Mouse (Mus musculus): ENCODE measurements around the gene Dnajc30.
"Not testable (repeated sequence)": the region's sequence is repeated elsewhere in the genome, so short reads cannot be mapped to it uniquely, and the experiment has no call there.

GRCm38 (mm10) chr5:135049268-135049667 lies 14.7 kb upstream of the Dnajc30 start:
- not testable (repeated sequence) for TF ChIP-seq CTCF (conservative IDR thresholded peaks at IDR 0.05; ENCODE audit: insufficient read depth, insufficient read length, low read depth, low read length); POLR2A (IDR thresholded peaks at IDR 0.05; ENCODE audit: low read depth, low read length)
